Mouse (Mus musculus): ENCODE data around the gene Gpha2. TPM values are rescaled to one million over a fixed set of nuclear protein-coding genes. Genes with fewer than 3 reads are reported as not detected.
A peak's percentile ranks its signal among the peaks of the same experiment; 100 is the strongest.

The Gpha2 gene
- polyA plus RNA-seq, 1 experiment from 2014 or later: not detected

GRCm38 (mm10) chr19:6247526-6248300 lies 21.5 kb downstream of the Gpha2 start:
- no peak for DNase-seq (ENCODE audit: low spot score)
- Histone ChIP-seq H3K27me3 (ENCODE audit: low read depth, poor library complexity, severe bottlenecking) (no peaks in the 10 kb centered on the region), H3K4me1 (peaks cover 9% of the 10 kb centered on the region), H3K36me3 (peaks cover 79% of the 10 kb centered on the region), H3K27ac (replicated peaks) (no peak overlapping the region), H3K4me3 (0 out of 2 replicates have a peak overlapping the region, but pooled peaks have one; percentile 16), H3K9me3 (replicated peaks) (no peaks in the 10 kb centered on the region)
- 92% methylated on average over 29 of the region's 29 CpGs for WGBS

- DNase-seq (ENCODE audit: low spot score): no peak
- Histone ChIP-seq H3K4me3 (no peak overlapping the region), H3K27me3 (ENCODE audit: low read depth, poor library complexity, severe bottlenecking) (no peaks in the 10 kb centered on the region), H3K4me1 (no peaks in the 10 kb centered on the region), H3K36me3 (peaks cover 94% of the 10 kb centered on the region), H3K9me3 (replicated peaks) (no peaks in the 10 kb centered on the region), H3K27ac (replicated peaks) (no peak overlapping the region)
- 93% methylated on average over 4 of the region's 4 CpGs for WGBS
These were observed 26.8 kb downstream of the Gpha2 start for GRCm38 (mm10) chr19:6253021-6253420.

- Histone ChIP-seq H3K27me3 (ENCODE audit: low read depth, poor library complexity, severe bottlenecking) (no peaks in the 10 kb centered on the region), H3K4me3 (no peak overlapping the region), H3K27ac (replicated peaks) (no peak overlapping the region; the same call in 1 of the 2 replicates), H3K36me3 (peaks cover 73% of the 10 kb centered on the region), H3K4me1 (no peaks in the 10 kb centered on the region), H3K9me3 (replicated peaks) (no peaks in the 10 kb centered on the region; the same call in 1 of the 2 replicates)
- WGBS: 70% methylated on average over 2 of the region's 2 CpGs
- no peak for DNase-seq (ENCODE audit: low spot score)
These were observed 34.2 kb downstream of the Gpha2 start for GRCm38 (mm10) chr19:6260428-6260827.

- Histone ChIP-seq H3K9me3 (replicated peaks) (no peaks in the 10 kb centered on the region; the same call in 1 of the 2 replicates), H3K27me3 (ENCODE audit: low read depth, poor library complexity, severe bottlenecking) (no peaks in the 10 kb centered on the region), H3K36me3 (peaks cover 68% of the 10 kb centered on the region), H3K4me1 (no peaks in the 10 kb centered on the region), H3K27ac (replicated peaks) (no peak overlapping the region), H3K4me3 (no peak overlapping the region)
- WGBS: 90% methylated on average over 4 of the region's 4 CpGs
- DNase-seq (ENCODE audit: low spot score): no peak
These were observed 34.8 kb downstream of the Gpha2 start for GRCm38 (mm10) chr19:6260946-6261345.

GRCm38 (mm10) chr19:6261379-6261778 lies 35.2 kb downstream of the Gpha2 start:
- no peak for DNase-seq (ENCODE audit: low spot score)
- Histone ChIP-seq H3K27me3 (ENCODE audit: low read depth, poor library complexity, severe bottlenecking) (no peaks in the 10 kb centered on the region), H3K4me1 (no peaks in the 10 kb centered on the region), H3K36me3 (peaks cover 63% of the 10 kb centered on the region), H3K9me3 (replicated peaks) (no peaks in the 10 kb centered on the region; the same call in 1 of the 2 replicates), H3K4me3 (no peak overlapping the region), H3K27ac (replicated peaks) (no peak overlapping the region)
- WGBS: 93% methylated on average over 14 of the region's 14 CpGs

GRCm38 (mm10) chr19:6262222-6262621 lies 36.0 kb downstream of the Gpha2 start:
- no peaks in the 10 kb centered on the region for H3K27me3 ChIP-seq (ENCODE audit: low read depth, poor library complexity, severe bottlenecking)
- no peaks in the 10 kb centered on the region for H3K4me1 ChIP-seq
- H3K36me3 ChIP-seq: peaks cover 55% of the 10 kb centered on the region
- H3K4me3 ChIP-seq: no peak overlapping the region
- 58% methylated on average over 7 of the region's 7 CpGs for WGBS
- peak; percentile 68 for DNase-seq (ENCODE audit: low spot score)
- H3K27ac ChIP-seq (replicated peaks): no peak overlapping the region
- no peaks in the 10 kb centered on the region; the same call in 1 of the 2 replicates for H3K9me3 ChIP-seq (replicated peaks)

- Histone ChIP-seq H3K27me3 (ENCODE audit: low read depth, poor library complexity, severe bottlenecking) (no peaks in the 10 kb centered on the region), H3K9me3 (replicated peaks) (no peaks in the 10 kb centered on the region; the same call in 1 of the 2 replicates), H3K4me3 (no peak overlapping the region), H3K4me1 (no peaks in the 10 kb centered on the region), H3K27ac (replicated peaks) (no peak overlapping the region), H3K36me3 (peaks cover 48% of the 10 kb centered on the region)
- 95% methylated on average over 8 of the region's 8 CpGs for WGBS
- no peak for DNase-seq (ENCODE audit: low spot score)
These were observed 36.8 kb downstream of the Gpha2 start for GRCm38 (mm10) chr19:6262839-6263433.

- no peaks in the 10 kb centered on the region; the same call in 1 of the 2 replicates for H3K9me3 ChIP-seq (replicated peaks)
- H3K27ac ChIP-seq (replicated peaks): no peak overlapping the region
- no peak overlapping the region for H3K4me3 ChIP-seq
- no peaks in the 10 kb centered on the region for H3K4me1 ChIP-seq
- 84% methylated on average over 9 of the region's 9 CpGs for WGBS
- peaks cover 36% of the 10 kb centered on the region for H3K36me3 ChIP-seq
- no peaks in the 10 kb centered on the region for H3K27me3 ChIP-seq (ENCODE audit: low read depth, poor library complexity, severe bottlenecking)
- DNase-seq (ENCODE audit: low spot score): no peak
These were observed 38.0 kb downstream of the Gpha2 start for GRCm38 (mm10) chr19:6264200-6264599.

- WGBS: 86% methylated on average over 8 of the region's 8 CpGs
- Histone ChIP-seq H3K4me1 (no peaks in the 10 kb centered on the region), H3K27me3 (ENCODE audit: low read depth, poor library complexity, severe bottlenecking) (no peaks in the 10 kb centered on the region), H3K4me3 (no peak overlapping the region), H3K27ac (replicated peaks) (no peak overlapping the region), H3K9me3 (replicated peaks) (no peaks in the 10 kb centered on the region; the same call in 1 of the 2 replicates), H3K36me3 (peaks cover 30% of the 10 kb centered on the region)
- no peak for DNase-seq (ENCODE audit: low spot score)
These were observed 38.8 kb downstream of the Gpha2 start for GRCm38 (mm10) chr19:6264945-6265344.

- Histone ChIP-seq H3K27ac (replicated peaks) (no peak overlapping the region), H3K27me3 (ENCODE audit: low read depth, poor library complexity, severe bottlenecking) (no peaks in the 10 kb centered on the region), H3K36me3 (peaks cover 22% of the 10 kb centered on the region), H3K4me3 (no peak overlapping the region), H3K9me3 (replicated peaks) (no peaks in the 10 kb centered on the region; the same call in 1 of the 2 replicates), H3K4me1 (peaks cover 2% of the 10 kb centered on the region)
- 71% methylated on average over 6 of the region's 6 CpGs for WGBS
- no peak for DNase-seq (ENCODE audit: low spot score)
These were observed 39.6 kb downstream of the Gpha2 start for GRCm38 (mm10) chr19:6265727-6266182.

- H3K27ac ChIP-seq (replicated peaks): no peak overlapping the region
- DNase-seq (ENCODE audit: low spot score): no peak
- H3K4me1 ChIP-seq: peaks cover 9% of the 10 kb centered on the region
- H3K9me3 ChIP-seq (replicated peaks): no peaks in the 10 kb centered on the region
- peaks cover 4% of the 10 kb centered on the region; the same call in 1 of the 2 replicates for H3K36me3 ChIP-seq
- no peak overlapping the region; the same call in 1 of the 2 replicates for H3K4me3 ChIP-seq
- H3K27me3 ChIP-seq (ENCODE audit: low read depth, poor library complexity, severe bottlenecking): peaks cover 4% of the 10 kb centered on the region; the same call in 1 of the 2 replicates
- 78% methylated on average over 11 of the region's 11 CpGs for WGBS
These were observed 41.4 kb downstream of the Gpha2 start for GRCm38 (mm10) chr19:6267306-6268169.

- Histone ChIP-seq H3K4me3 (no peak overlapping the region; the same call in 1 of the 2 replicates), H3K27me3 (ENCODE audit: low read depth, poor library complexity, severe bottlenecking) (peaks cover 4% of the 10 kb centered on the region; the same call in 1 of the 2 replicates), H3K27ac (replicated peaks) (no peak overlapping the region), H3K4me1 (peaks cover 9% of the 10 kb centered on the region), H3K36me3 (no peaks in the 10 kb centered on the region), H3K9me3 (replicated peaks) (no peaks in the 10 kb centered on the region)
- 21% methylated on average over 8 of the region's 8 CpGs for WGBS
- peak; percentile 88 for DNase-seq (ENCODE audit: low spot score)
These were observed 42.0 kb downstream of the Gpha2 start for GRCm38 (mm10) chr19:6268170-6268528.

Measured in midbrain, embryonic 10.5 days (tissue).